ENCODE assay signal across 24 mouse cellular contexts in genomic region chr4:47228945-47229344, GRCm38 (mm10). TPM values are rescaled to one million over a fixed set of nuclear protein-coding genes. Genes with fewer than 3 reads are reported as not detected.
"Had no signal": no experiment of that assay in that cellular context is flagged by ENCODE, and none has a peak within 500 bp of the region (broad histone marks: within the 10 kb centered on the region; RNA-seq: fewer than 3 reads in every experiment).

No protein-coding gene starts in this region.

- H3K9ac ChIP-seq: heart, embryonic 12.5 days; hindbrain, embryonic 13.5 days; hindbrain, embryonic 15.5 days; kidney, embryonic 15.5 days; limb, embryonic 13.5 days; limb, embryonic 15.5 days; liver, embryonic 12.5 days; liver, embryonic 14.5 days had no signal

- ATAC-seq: hindbrain, postnatal 0 days; liver, embryonic 12.5 days had no signal

- H3K36me3 ChIP-seq: heart, embryonic 10.5 days; heart, embryonic 12.5 days; hindbrain, embryonic 13.5 days; hindbrain, embryonic 15.5 days; kidney, embryonic 15.5 days; limb, embryonic 13.5 days; limb, embryonic 15.5 days; liver, embryonic 12.5 days had no signal

- H3K27me3 ChIP-seq: heart, embryonic 12.5 days; hindbrain, embryonic 13.5 days; hindbrain, embryonic 15.5 days; kidney, embryonic 15.5 days; limb, embryonic 13.5 days; limb, embryonic 15.5 days; liver, embryonic 12.5 days had no signal

- H3K9me3 ChIP-seq: heart, embryonic 10.5 days; heart, embryonic 12.5 days; hindbrain, embryonic 13.5 days; hindbrain, embryonic 15.5 days; kidney, embryonic 15.5 days; limb, embryonic 13.5 days; limb, embryonic 15.5 days; liver, embryonic 12.5 days had no signal

- DNase-seq: gastrocnemius, postnatal 14 days; gastrocnemius, postnatal 36 days; heart, postnatal 10 days; heart, postnatal 36 days; kidney, adult 11 months; kidney, adult 2 months; kidney, adult 9 months; kidney, postnatal 14 days; kidney, postnatal 36 days; layer of hippocampus, adult 9-11 months; layer of hippocampus, postnatal 36 days; left cerebral cortex, postnatal 4 days had no signal

- H3K4me1 ChIP-seq: liver, embryonic 12.5 days had no signal

- H3K4me3 ChIP-seq: heart, embryonic 10.5 days; heart, embryonic 12.5 days; hindbrain, embryonic 13.5 days; hindbrain, embryonic 15.5 days; kidney, embryonic 15.5 days; limb, embryonic 13.5 days; limb, embryonic 15.5 days; liver, embryonic 12.5 days had no signal

- H3K4me2 ChIP-seq: heart, embryonic 12.5 days; hindbrain, embryonic 13.5 days; hindbrain, embryonic 15.5 days; kidney, embryonic 15.5 days; limb, embryonic 13.5 days; limb, embryonic 15.5 days; liver, embryonic 12.5 days had no signal

- H3K27ac ChIP-seq: heart, embryonic 10.5 days; hindbrain, embryonic 13.5 days; hindbrain, embryonic 15.5 days; hindbrain, postnatal 0 days; kidney, postnatal 0 days; limb, embryonic 13.5 days; liver, embryonic 12.5 days; liver, embryonic 14.5 days had no signal

RNA-seq across cellular contexts. Expression of gene Col15a1, which starts 21.0 kb away (rescaled TPM):
- total RNA-seq: hematopoietic stem cell, adult 5-6 weeks had no signal
